Mouse (Mus musculus): ENCODE data around the gene Arpc2. TPM values are rescaled to one million over a fixed set of nuclear protein-coding genes. Genes with fewer than 3 reads are reported as not detected.
"Not testable (repeated sequence)": the region's sequence is repeated elsewhere in the genome, so short reads cannot be mapped to it uniquely, and the experiment has no call there.

Gene Arpc2
- polyA plus RNA-seq, 1 experiment from 2014 or later = 365 TPM

- Histone ChIP-seq H3K9me3 (ENCODE audit: low read depth, low read length) (no peaks in the 10 kb centered on the region), H3K36me3 (ENCODE audit: insufficient read depth) (peaks cover 56% of the 10 kb centered on the region), H3K27me3 (ENCODE audit: insufficient read depth, low read length) (no peaks in the 10 kb centered on the region), H3K4me1 (ENCODE audit: insufficient read depth) (peaks cover 6% of the 10 kb centered on the region; the same call in 1 of the 2 replicates), H3K4me2 (peak overlapping the region; percentile 75), H3K27ac (ENCODE audit: low read depth) (no peak overlapping the region), H3K4me3 (ENCODE audit: low read depth, low read length) (no peak overlapping the region), H3K9ac (no peak overlapping the region; the same call in 1 of the 2 replicates)
- ATAC-seq (ENCODE audit: insufficient read depth) = no peak
- DNase-seq = no peak
- no peak for TF ChIP-seq CTCF (IDR thresholded peaks at IDR 0.05; ENCODE audit: low read depth)
- 83% methylated on average over 10 of the region's 10 CpGs for WGBS
Observed at GRCm38 (mm10) chr1:74282896-74283625, 47.2 kb downstream of the Arpc2 start.

DNA sequence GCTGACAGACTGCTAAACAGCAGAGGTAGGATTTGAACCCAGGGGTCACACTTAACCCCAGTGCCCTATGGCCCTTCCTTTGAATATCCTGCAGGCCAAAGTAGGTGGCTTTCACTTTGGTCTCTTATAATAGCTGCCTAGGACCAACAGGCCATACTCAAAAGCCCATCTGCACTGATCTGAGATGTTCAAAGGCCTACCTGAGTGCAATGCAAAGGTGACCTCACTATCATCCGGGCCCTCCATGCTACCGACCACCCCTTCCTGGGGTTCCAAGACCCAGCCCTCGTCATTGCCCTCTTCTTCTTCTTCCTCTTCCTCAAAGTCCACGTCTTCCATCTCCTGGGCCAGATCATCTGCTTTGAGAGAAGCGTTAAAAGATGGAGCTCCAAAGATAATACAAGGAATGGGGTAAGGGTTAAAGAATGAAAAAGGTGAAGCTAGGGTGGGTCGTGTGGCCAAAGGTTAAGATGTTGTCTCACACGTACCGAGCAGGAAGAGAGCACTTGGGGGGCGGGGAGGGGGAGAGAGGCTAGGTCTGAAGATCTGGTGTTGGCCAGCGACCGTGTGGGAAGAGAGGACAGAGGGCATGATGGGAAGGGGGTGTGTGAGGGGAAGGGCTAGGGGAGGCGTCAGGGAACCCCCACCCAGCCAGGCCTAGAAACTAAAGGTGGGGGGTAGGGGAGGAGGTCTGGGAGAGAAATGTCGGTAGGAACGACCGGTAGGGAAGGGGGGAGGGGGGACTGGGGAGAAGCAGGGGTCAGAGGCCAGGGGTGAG, 48.0 kb downstream of the Arpc2 start:
- no peaks in the 10 kb centered on the region for H3K9me3 ChIP-seq (ENCODE audit: low read depth, low read length)
- peak overlapping the region; percentile 67 for H3K4me3 ChIP-seq (ENCODE audit: low read depth, low read length)
- TF ChIP-seq CTCF (IDR thresholded peaks at IDR 0.05; ENCODE audit: low read depth) = no peak
- WGBS = 13% methylated on average over 15 of the region's 15 CpGs
- DNase-seq (peak; percentile 67), ATAC-seq (ENCODE audit: insufficient read depth) (peak; percentile 64)
- peaks cover 6% of the 10 kb centered on the region; the same call in 1 of the 2 replicates for H3K4me1 ChIP-seq (ENCODE audit: insufficient read depth)
- H3K4me2 ChIP-seq = peak overlapping the region; percentile 75
- 0 out of 2 replicates have a peak overlapping the region, but pooled peaks have one; percentile 58 for H3K27ac ChIP-seq (ENCODE audit: low read depth)
- H3K36me3 ChIP-seq (ENCODE audit: insufficient read depth) = peaks cover 61% of the 10 kb centered on the region
- H3K27me3 ChIP-seq (ENCODE audit: insufficient read depth, low read length) = no peaks in the 10 kb centered on the region
- peak overlapping the region; percentile 70 for H3K9ac ChIP-seq

DNA sequence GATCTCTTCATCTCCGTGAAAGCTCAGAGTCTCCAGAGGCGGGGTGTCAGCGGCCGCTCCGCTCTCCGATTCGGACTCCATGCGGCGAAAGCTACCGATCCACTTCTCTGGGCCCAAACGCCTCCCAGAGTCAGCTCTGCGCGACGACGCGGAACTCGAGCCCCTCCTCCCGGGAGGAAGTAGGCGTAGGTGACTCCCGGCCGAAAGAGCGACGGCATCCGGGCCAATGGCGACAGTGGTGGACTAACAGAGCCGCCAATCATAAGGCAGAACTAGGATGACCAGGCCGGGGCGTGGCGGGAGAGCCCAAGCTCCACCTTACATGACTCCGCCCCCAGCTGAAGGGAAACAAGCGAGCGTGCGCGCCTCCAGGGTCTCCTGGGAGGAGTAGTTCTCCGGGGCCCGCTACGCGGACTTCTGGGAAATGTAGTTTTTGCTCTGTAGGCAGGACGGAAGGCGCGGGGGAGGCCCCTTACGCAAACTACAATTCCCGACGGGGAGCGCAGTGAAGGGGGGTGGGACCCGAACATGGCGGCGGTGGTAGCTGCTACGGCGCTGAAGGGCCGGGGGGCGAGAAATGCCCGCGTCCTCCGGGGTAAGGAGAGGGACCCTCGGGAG, 48.8 kb downstream of the Arpc2 start, which contains the start of the genes Aamp and Pnkd:
Gene Aamp, minus strand, starts transcription at position 196 of the 618 bp plus-strand sequence.
Gene Pnkd, plus strand, starts transcription at position 388 of the 618 bp plus-strand sequence.
- Histone ChIP-seq H3K27me3 (ENCODE audit: insufficient read depth, low read length) (no peaks in the 10 kb centered on the region), H3K9me3 (ENCODE audit: low read depth, low read length) (no peaks in the 10 kb centered on the region), H3K4me2 (peak within 1 kb of the TSS; percentile 75), H3K4me3 (ENCODE audit: low read depth, low read length) (peak within 1 kb of the TSS; percentile 67), H3K4me1 (ENCODE audit: insufficient read depth) (peaks cover 6% of the 10 kb centered on the region; the same call in 1 of the 2 replicates), H3K27ac (ENCODE audit: low read depth) (0 out of 2 replicates have a peak within 1 kb of the TSS, but pooled peaks have one; percentile 58), H3K36me3 (ENCODE audit: insufficient read depth) (peaks cover 61% of the 10 kb centered on the region), H3K9ac (peak within 1 kb of the TSS; percentile 71)
- peak; percentile 23; the same call in 1 of the 2 replicates for TF ChIP-seq CTCF (IDR thresholded peaks at IDR 0.05; ENCODE audit: low read depth)
- peak; percentile 100 for DNase-seq
- under 1% methylated on average over 56 of the region's 56 CpGs for WGBS
- ATAC-seq (ENCODE audit: insufficient read depth) = peak; percentile 98

GRCm38 (mm10) chr1:74285212-74286010, 49.5 kb downstream of the Arpc2 start:
- Histone ChIP-seq H3K27me3 (ENCODE audit: insufficient read depth, low read length) (no peaks in the 10 kb centered on the region), H3K27ac (ENCODE audit: low read depth) (no peak overlapping the region), H3K36me3 (ENCODE audit: insufficient read depth) (peaks cover 61% of the 10 kb centered on the region), H3K4me3 (ENCODE audit: low read depth, low read length) (peak overlapping the region; percentile 67), H3K4me1 (ENCODE audit: insufficient read depth) (peaks cover 6% of the 10 kb centered on the region; the same call in 1 of the 2 replicates), H3K9me3 (ENCODE audit: low read depth, low read length) (no peaks in the 10 kb centered on the region), H3K9ac (peak overlapping the region; percentile 71), H3K4me2 (peak overlapping the region; percentile 68)
- DNase-seq (no peak), ATAC-seq (ENCODE audit: insufficient read depth) (no peak)
- no peak for TF ChIP-seq CTCF (IDR thresholded peaks at IDR 0.05; ENCODE audit: low read depth)
- 4% methylated on average over 23 of the region's 23 CpGs for WGBS

DNA sequence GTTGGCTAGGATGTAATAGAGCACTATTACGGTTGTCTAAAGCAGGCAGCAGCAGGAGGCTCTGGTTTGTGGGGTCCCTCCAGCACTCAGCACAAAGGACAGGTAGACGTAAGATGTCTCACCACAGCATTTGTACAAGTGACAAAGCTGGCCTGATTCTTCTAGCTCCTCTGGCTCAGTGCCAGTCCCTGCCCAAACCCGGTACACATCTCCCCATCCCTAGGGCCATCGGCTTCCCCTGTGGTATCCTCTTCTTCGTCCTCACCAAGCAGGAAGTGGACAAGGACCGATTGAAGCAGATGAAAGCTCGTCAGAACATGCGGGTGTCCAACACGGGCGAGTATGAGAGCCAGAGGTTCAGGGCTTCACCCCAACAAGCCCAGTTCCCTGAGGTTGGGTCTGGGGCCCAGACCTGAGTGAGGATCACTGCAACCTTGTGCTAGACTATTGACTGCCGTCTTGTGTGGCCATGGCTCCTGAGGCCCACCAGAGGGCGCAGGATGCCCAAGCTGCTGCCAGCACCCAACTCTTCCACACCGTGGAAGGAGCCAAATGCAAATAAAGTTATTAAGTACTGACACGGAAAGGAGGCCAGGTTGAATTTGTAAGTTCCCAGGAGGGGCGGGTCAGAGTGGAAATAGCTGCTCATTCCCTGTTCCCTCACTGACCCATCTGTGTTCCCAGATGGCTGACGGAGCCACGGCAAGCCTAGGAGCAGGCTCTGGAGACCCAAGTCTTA, 51.2 kb downstream of the Arpc2 start:
- not testable (repeated sequence) for H3K27me3 ChIP-seq (ENCODE audit: insufficient read depth, low read length); H3K4me1 ChIP-seq (ENCODE audit: insufficient read depth); DNase-seq; H3K9ac ChIP-seq; H3K27ac ChIP-seq (ENCODE audit: low read depth); H3K9me3 ChIP-seq (ENCODE audit: low read depth, low read length); H3K4me3 ChIP-seq (ENCODE audit: low read depth, low read length); ATAC-seq (ENCODE audit: insufficient read depth); H3K4me2 ChIP-seq
- TF ChIP-seq CTCF (IDR thresholded peaks at IDR 0.05; ENCODE audit: low read depth) = peak; percentile 55
- WGBS = 54% methylated on average over 15 of the region's 17 CpGs
- H3K36me3 ChIP-seq (ENCODE audit: insufficient read depth) = peaks cover 60% of the 10 kb centered on the region
